In genomic region chr16:34825111-34825744, GRCm38 (mm10) we compare ENCODE assay signal across 22 mouse cellular contexts.
"Had no signal": no experiment of that assay in that cellular context is flagged by ENCODE, and none has a peak within 500 bp of the region (broad histone marks: within the 10 kb centered on the region; RNA-seq: fewer than 3 reads in every experiment).

No protein-coding gene starts in this region.

- DNase-seq: kidney, adult 11 months; kidney, adult 8-10 months; kidney, postnatal 14 days; layer of hippocampus, adult 9-11 months; lung, embryonic 14.5 days; lung, postnatal 14 days; retina, postnatal 1 day; right cerebral cortex, postnatal 25 days; spleen, adult 18-20 months; thymus, postnatal 25 days had no signal

- H3K4me2 ChIP-seq: intestine, embryonic 15.5 days; kidney, embryonic 15.5 days; limb, embryonic 15.5 days; liver, embryonic 15.5 days; lung, embryonic 14.5 days; midbrain, embryonic 13.5 days; neural tube, embryonic 13.5 days; stomach, embryonic 15.5 days had no signal

- H3K27ac ChIP-seq: intestine, embryonic 15.5 days; kidney, embryonic 15.5 days; layer of hippocampus, adult 2 months; limb, embryonic 15.5 days; liver, embryonic 15.5 days; midbrain, embryonic 10.5 days; midbrain, embryonic 13.5 days; neural tube, embryonic 13.5 days; stomach, embryonic 15.5 days had no signal

- ATAC-seq: intestine, embryonic 15.5 days; midbrain, embryonic 13.5 days; midbrain, embryonic 16.5 days had no signal

- H3K27me3 ChIP-seq: intestine, embryonic 15.5 days; kidney, embryonic 15.5 days; limb, embryonic 15.5 days; liver, embryonic 15.5 days; megakaryocyte, embryonic 14.5 days; midbrain, embryonic 13.5 days; neural tube, embryonic 13.5 days; stomach, embryonic 15.5 days had no signal

- H3K4me1 ChIP-seq: intestine, embryonic 15.5 days; kidney, embryonic 15.5 days; liver, embryonic 15.5 days; midbrain, embryonic 10.5 days; midbrain, embryonic 13.5 days; neural tube, embryonic 13.5 days; stomach, embryonic 15.5 days had no signal

- H3K9me3 ChIP-seq: intestine, embryonic 15.5 days; kidney, embryonic 15.5 days; limb, embryonic 15.5 days; liver, embryonic 15.5 days; midbrain, embryonic 10.5 days; midbrain, embryonic 13.5 days; neural tube, embryonic 13.5 days; stomach, embryonic 15.5 days had no signal

- H3K9ac ChIP-seq: intestine, embryonic 15.5 days; kidney, embryonic 15.5 days; limb, embryonic 15.5 days; liver, embryonic 15.5 days; lung, embryonic 14.5 days; midbrain, embryonic 13.5 days; neural tube, embryonic 13.5 days; stomach, embryonic 15.5 days had no signal

- H3K36me3 ChIP-seq: intestine, embryonic 15.5 days; kidney, embryonic 15.5 days; limb, embryonic 15.5 days; liver, embryonic 15.5 days; midbrain, embryonic 13.5 days; neural tube, embryonic 13.5 days; stomach, embryonic 15.5 days had no signal

- H3K4me3 ChIP-seq: intestine, embryonic 15.5 days; kidney, embryonic 15.5 days; layer of hippocampus, adult 2 months; limb, embryonic 15.5 days; liver, embryonic 15.5 days; megakaryocyte, embryonic 14.5 days; midbrain, embryonic 10.5 days; midbrain, embryonic 13.5 days; myocyte; neural tube, embryonic 13.5 days; stomach, embryonic 15.5 days had no signal
